Mouse (Mus musculus): ENCODE data around the gene Rufy3. TPM values are rescaled to one million over a fixed set of nuclear protein-coding genes. Genes with fewer than 3 reads are reported as not detected.

Gene Rufy3
- polyA plus RNA-seq, 1 experiment from 2014 or later: 6.8 TPM

- Histone ChIP-seq H3K9ac (replicated peaks) (no peak overlapping the region), H3K4me2 (ENCODE audit: low read depth, low read length) (no peak overlapping the region), H3K4me1 (ENCODE audit: insufficient read depth) (0 out of 2 replicates have a peak, but pooled peaks cover 2% of the 10 kb centered on the region), H3K27ac (ENCODE audit: low read depth) (no peak overlapping the region), H3K9me3 (ENCODE audit: low read length) (no peaks in the 10 kb centered on the region), H3K27me3 (ENCODE audit: insufficient read depth, low read length) (peaks cover 7% of the 10 kb centered on the region; the same call in 1 of the 2 replicates), H3K4me3 (ENCODE audit: low read depth, low read length) (no peak overlapping the region), H3K36me3 (replicated peaks; ENCODE audit: insufficient read depth, low read length) (no peaks in the 10 kb centered on the region)
- ATAC-seq: no peak
- TF ChIP-seq EP300 (IDR thresholded peaks at IDR 0.05; ENCODE audit: low read depth): no peak
- peak; percentile 74 for TF ChIP-seq CTCF (IDR thresholded peaks at IDR 0.05; ENCODE audit: low read depth)
- WGBS (ENCODE audit: insufficient replicate concordance): 67% methylated on average over 3 of the region's 3 CpGs
- no peak for DNase-seq
Measured at GRCm38 (mm10) chr5:88689279-88689938, 124.6 kb downstream of the Rufy3 start.

GRCm38 (mm10) chr5:88690681-88691505 is 126.1 kb downstream of the Rufy3 start:
- Histone ChIP-seq H3K27me3 (ENCODE audit: insufficient read depth, low read length) (no peaks in the 10 kb centered on the region), H3K4me1 (ENCODE audit: insufficient read depth) (0 out of 2 replicates have a peak, but pooled peaks cover 2% of the 10 kb centered on the region), H3K36me3 (replicated peaks; ENCODE audit: insufficient read depth, low read length) (no peaks in the 10 kb centered on the region), H3K4me2 (ENCODE audit: low read depth, low read length) (no peak overlapping the region), H3K27ac (ENCODE audit: low read depth) (peak overlapping the region; percentile 75), H3K9ac (replicated peaks) (no peak overlapping the region; the same call in 1 of the 2 replicates), H3K9me3 (ENCODE audit: low read length) (no peaks in the 10 kb centered on the region), H3K4me3 (ENCODE audit: low read depth, low read length) (no peak overlapping the region)
- DNase-seq: no peak
- no peak for TF ChIP-seq CTCF (IDR thresholded peaks at IDR 0.05; ENCODE audit: low read depth)
- TF ChIP-seq EP300 (IDR thresholded peaks at IDR 0.05; ENCODE audit: low read depth): no peak; the same call in 1 of the 2 replicates
- 58% methylated on average over 10 of the region's 10 CpGs for WGBS (ENCODE audit: insufficient replicate concordance)
- ATAC-seq: peak; percentile 81

GRCm38 (mm10) chr5:88691506-88692095 is 126.8 kb downstream of the Rufy3 start:
- DNase-seq (no peak), ATAC-seq (no peak)
- WGBS (ENCODE audit: insufficient replicate concordance): 57% methylated on average over 6 of the region's 6 CpGs
- Histone ChIP-seq H3K4me1 (ENCODE audit: insufficient read depth) (0 out of 2 replicates have a peak, but pooled peaks cover 2% of the 10 kb centered on the region), H3K9ac (replicated peaks) (no peak overlapping the region), H3K4me2 (ENCODE audit: low read depth, low read length) (no peak overlapping the region), H3K36me3 (replicated peaks; ENCODE audit: insufficient read depth, low read length) (no peaks in the 10 kb centered on the region), H3K9me3 (ENCODE audit: low read length) (no peaks in the 10 kb centered on the region), H3K27me3 (ENCODE audit: insufficient read depth, low read length) (no peaks in the 10 kb centered on the region), H3K27ac (ENCODE audit: low read depth) (peak overlapping the region; percentile 75), H3K4me3 (ENCODE audit: low read depth, low read length) (no peak overlapping the region)
- TF ChIP-seq EP300 (IDR thresholded peaks at IDR 0.05; ENCODE audit: low read depth): no peak
- TF ChIP-seq CTCF (IDR thresholded peaks at IDR 0.05; ENCODE audit: low read depth): no peak

- ATAC-seq (peak; percentile 16; the same call in 1 of the 2 replicates), DNase-seq (no peak)
- H3K27ac ChIP-seq (ENCODE audit: low read depth): no peak overlapping the region
- WGBS (ENCODE audit: insufficient replicate concordance): 74% methylated on average over 4 of the region's 4 CpGs
- no peaks in the 10 kb centered on the region for H3K27me3 ChIP-seq (ENCODE audit: insufficient read depth, low read length)
- H3K4me3 ChIP-seq (ENCODE audit: low read depth, low read length): no peak overlapping the region
- no peaks in the 10 kb centered on the region for H3K9me3 ChIP-seq (ENCODE audit: low read length)
- H3K4me1 ChIP-seq (ENCODE audit: insufficient read depth): 0 out of 2 replicates have a peak, but pooled peaks cover 2% of the 10 kb centered on the region
- H3K4me2 ChIP-seq (ENCODE audit: low read depth, low read length): no peak overlapping the region
- TF ChIP-seq CTCF (IDR thresholded peaks at IDR 0.05; ENCODE audit: low read depth) (no peak), EP300 (IDR thresholded peaks at IDR 0.05; ENCODE audit: low read depth) (no peak)
- no peaks in the 10 kb centered on the region for H3K36me3 ChIP-seq (replicated peaks; ENCODE audit: insufficient read depth, low read length)
- no peak overlapping the region for H3K9ac ChIP-seq (replicated peaks)
Measured at GRCm38 (mm10) chr5:88692586-88692985, 127.7 kb downstream of the Rufy3 start.

GRCm38 (mm10) chr5:88693057-88693456 is 128.2 kb downstream of the Rufy3 start:
- H3K4me3 ChIP-seq (ENCODE audit: low read depth, low read length): no peak overlapping the region
- no peak for TF ChIP-seq EP300 (IDR thresholded peaks at IDR 0.05; ENCODE audit: low read depth)
- peak; percentile 22; the same call in 1 of the 2 replicates for TF ChIP-seq CTCF (IDR thresholded peaks at IDR 0.05; ENCODE audit: low read depth)
- H3K36me3 ChIP-seq (replicated peaks; ENCODE audit: insufficient read depth, low read length): no peaks in the 10 kb centered on the region
- no peak for DNase-seq
- H3K4me1 ChIP-seq (ENCODE audit: insufficient read depth): 0 out of 2 replicates have a peak, but pooled peaks cover 2% of the 10 kb centered on the region
- H3K9me3 ChIP-seq (ENCODE audit: low read length): no peaks in the 10 kb centered on the region
- no peak overlapping the region for H3K27ac ChIP-seq (ENCODE audit: low read depth)
- ATAC-seq: no peak
- no peak overlapping the region for H3K9ac ChIP-seq (replicated peaks)
- no peak overlapping the region for H3K4me2 ChIP-seq (ENCODE audit: low read depth, low read length)
- no peaks in the 10 kb centered on the region for H3K27me3 ChIP-seq (ENCODE audit: insufficient read depth, low read length)

- DNase-seq: no peak
Measured at GRCm38 (mm10) chr5:88697291-88697690, 132.5 kb downstream of the Rufy3 start.

More at GRCm38 (mm10) chr5:88697291-88697690, 132.5 kb downstream of the Rufy3 start:
- Histone ChIP-seq H3K27me3 (ENCODE audit: insufficient read depth, low read length) (no peaks in the 10 kb centered on the region), H3K4me1 (ENCODE audit: insufficient read depth) (no peaks in the 10 kb centered on the region), H3K4me3 (ENCODE audit: low read depth, low read length) (no peak overlapping the region), H3K4me2 (ENCODE audit: low read depth, low read length) (no peak overlapping the region), H3K9me3 (ENCODE audit: low read length) (no peaks in the 10 kb centered on the region), H3K36me3 (replicated peaks; ENCODE audit: insufficient read depth, low read length) (no peaks in the 10 kb centered on the region), H3K27ac (ENCODE audit: low read depth) (no peak overlapping the region), H3K9ac (replicated peaks) (no peak overlapping the region)
- no peak for ATAC-seq
- TF ChIP-seq EP300 (IDR thresholded peaks at IDR 0.05; ENCODE audit: low read depth) (no peak), CTCF (IDR thresholded peaks at IDR 0.05; ENCODE audit: low read depth) (no peak)
- 82% methylated on average over 5 of the region's 5 CpGs for WGBS (ENCODE audit: insufficient replicate concordance)

Data from liver, postnatal 0 days (tissue).